Mouse (Mus musculus) stomach, postnatal 0 days (tissue): ENCODE measurements around the gene Vgll4.

Experiments used
- CTCF ChIP-seq: IDR thresholded peaks from 2 replicates; pipeline ENCODE4 v1.5.1; 2016; ENCODE audit warnings: antibody characterized with exemption, low read depth, mild to moderate bottlenecking, moderate library complexity
- EP300 ChIP-seq: optimal IDR thresholded peaks from 2 replicates; pipeline ENCODE3; 2016; ENCODE audit warnings: antibody characterized with exemption

DNA sequence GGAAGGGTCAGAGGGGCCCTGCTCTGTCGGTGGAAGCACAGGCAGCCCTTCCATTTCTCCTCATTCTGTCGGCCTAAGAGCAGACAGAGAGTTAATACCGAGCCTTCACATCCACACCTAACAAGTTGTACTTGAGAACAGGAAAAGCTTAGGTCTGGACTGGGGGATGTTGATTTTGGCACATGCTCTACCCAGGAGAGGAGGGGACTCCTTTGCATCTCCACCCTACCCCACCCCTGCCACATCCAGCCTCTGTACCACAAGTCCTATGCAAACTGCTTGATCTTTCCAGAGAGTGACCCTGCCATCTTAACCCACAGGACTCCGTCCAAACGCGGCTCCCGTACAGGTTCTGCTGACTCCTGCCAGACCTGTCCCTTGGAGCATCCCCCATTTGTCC, 148.1 kb downstream of the Vgll4 start:
- TF ChIP-seq CTCF (no peak), EP300 (no peak)
